Mouse (Mus musculus): Measurements from ENCODE around the gene Mfsd5. TPM values are rescaled to one million over a fixed set of nuclear protein-coding genes. Genes with fewer than 3 reads are reported as not detected.

Gene Mfsd5
- polyA plus RNA-seq, 1 experiment from 2014 or later, result 44.4 TPM

- no peaks in the 10 kb centered on the region for H3K36me3 ChIP-seq (ENCODE audit: control insufficient read depth, insufficient read depth, low read length)
- peak overlapping the region; percentile 96 for H3K4me2 ChIP-seq
- peak overlapping the region; percentile 62; the same call in 1 of the 2 replicates for H3K4me3 ChIP-seq (ENCODE audit: low read depth, low read length)
- 39% methylated on average over 14 of the region's 14 CpGs for WGBS (ENCODE audit: insufficient replicate concordance)
- no peak overlapping the region for H3K27ac ChIP-seq (ENCODE audit: low read depth, low read length)
- no peaks in the 10 kb centered on the region for H3K9me3 ChIP-seq (replicated peaks; ENCODE audit: control insufficient read depth, low read length)
- ATAC-seq (replicated peaks; ENCODE audit: insufficient number of reproducible peaks, low FRiP score, low TSS enrichment), result no peak
- no peak overlapping the region for H3K9ac ChIP-seq (ENCODE audit: low read depth, low read length)
- peaks cover 52% of the 10 kb centered on the region for H3K27me3 ChIP-seq (ENCODE audit: control insufficient read depth, insufficient read depth, low read length)
- H3K4me1 ChIP-seq (ENCODE audit: control insufficient read depth, insufficient read depth, low read length), result peaks cover 11% of the 10 kb centered on the region
Measured at GRCm38 (mm10) chr15:102255547-102256255, 23.6 kb upstream of the Mfsd5 start.

GRCm38 (mm10) chr15:102256431-102257201 lies 22.6 kb upstream of the Mfsd5 start:
- Histone ChIP-seq H3K27ac (ENCODE audit: low read depth, low read length) (peak overlapping the region; percentile 32; the same call in 1 of the 2 replicates), H3K36me3 (ENCODE audit: control insufficient read depth, insufficient read depth, low read length) (no peaks in the 10 kb centered on the region), H3K4me1 (ENCODE audit: control insufficient read depth, insufficient read depth, low read length) (peaks cover 11% of the 10 kb centered on the region), H3K9me3 (replicated peaks; ENCODE audit: control insufficient read depth, low read length) (no peaks in the 10 kb centered on the region), H3K27me3 (ENCODE audit: control insufficient read depth, insufficient read depth, low read length) (peaks cover 52% of the 10 kb centered on the region), H3K9ac (ENCODE audit: low read depth, low read length) (peak overlapping the region; percentile 64), H3K4me2 (peak overlapping the region; percentile 96), H3K4me3 (ENCODE audit: low read depth, low read length) (peak overlapping the region; percentile 62)
- no peak for ATAC-seq (replicated peaks; ENCODE audit: insufficient number of reproducible peaks, low FRiP score, low TSS enrichment)
- 7% methylated on average over 22 of the region's 22 CpGs for WGBS (ENCODE audit: insufficient replicate concordance)

DNA sequence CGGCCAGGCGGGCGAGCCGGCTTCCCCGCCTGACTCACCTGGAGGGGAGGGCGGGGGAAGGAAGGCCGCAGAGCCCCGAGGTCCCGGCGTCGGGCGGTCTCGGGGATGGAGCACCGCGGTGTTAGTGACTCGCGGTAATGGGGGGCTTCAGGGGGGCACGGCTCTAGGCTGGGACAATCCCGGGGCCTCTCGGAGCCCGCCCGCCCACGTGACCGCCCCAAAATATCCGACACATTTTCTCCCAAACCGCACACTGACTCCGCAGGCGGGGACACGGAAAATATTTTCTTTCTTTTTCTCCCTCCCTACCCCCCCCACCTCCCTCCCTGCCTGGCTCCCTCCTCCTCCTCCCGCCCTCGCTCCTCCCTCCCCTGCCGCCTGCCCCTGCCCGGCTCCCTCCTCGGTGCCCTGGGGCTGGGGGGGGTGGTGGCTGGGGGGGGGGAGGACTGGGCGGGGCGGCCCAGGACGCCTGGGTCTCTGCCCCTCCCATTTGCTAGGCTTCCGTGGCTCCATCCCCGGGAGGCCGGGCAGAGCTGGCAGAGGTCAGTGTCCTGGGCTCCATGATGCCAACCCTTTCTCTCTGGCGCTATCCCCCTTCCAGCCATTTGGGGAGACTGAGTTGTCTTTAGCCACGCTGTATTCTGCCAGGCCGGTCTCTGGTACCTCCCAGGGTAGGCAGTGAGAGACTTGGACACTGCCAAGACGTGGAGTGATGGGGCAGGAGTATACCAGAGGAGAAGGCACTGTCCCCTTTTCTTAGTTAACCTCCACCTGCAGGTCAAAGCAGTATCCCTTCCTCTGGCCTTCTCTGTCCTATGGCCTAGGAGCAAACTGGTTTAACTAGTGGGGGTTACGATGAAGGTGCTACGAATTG lies 21.8 kb upstream of the Mfsd5 start, which contains the start of gene Rarg:
Rarg (minus strand) TSS at position 316 of the 874 bp plus-strand sequence.
- Histone ChIP-seq H3K4me1 (ENCODE audit: control insufficient read depth, insufficient read depth, low read length) (peaks cover 11% of the 10 kb centered on the region), H3K36me3 (ENCODE audit: control insufficient read depth, insufficient read depth, low read length) (no peaks in the 10 kb centered on the region), H3K9me3 (replicated peaks; ENCODE audit: control insufficient read depth, low read length) (no peaks in the 10 kb centered on the region), H3K4me2 (peak within 1 kb of the TSS; percentile 96), H3K9ac (ENCODE audit: low read depth, low read length) (peak within 1 kb of the TSS; percentile 64), H3K27ac (ENCODE audit: low read depth, low read length) (peak within 1 kb of the TSS; percentile 32), H3K4me3 (ENCODE audit: low read depth, low read length) (peak within 1 kb of the TSS; percentile 62), H3K27me3 (ENCODE audit: control insufficient read depth, insufficient read depth, low read length) (peaks cover 57% of the 10 kb centered on the region)
- 0 out of 2 replicates have a peak, but pooled peaks have one; percentile 15 for ATAC-seq (replicated peaks; ENCODE audit: insufficient number of reproducible peaks, low FRiP score, low TSS enrichment)
- 1% methylated on average over 38 of the region's 46 CpGs for WGBS (ENCODE audit: insufficient replicate concordance)

DNA sequence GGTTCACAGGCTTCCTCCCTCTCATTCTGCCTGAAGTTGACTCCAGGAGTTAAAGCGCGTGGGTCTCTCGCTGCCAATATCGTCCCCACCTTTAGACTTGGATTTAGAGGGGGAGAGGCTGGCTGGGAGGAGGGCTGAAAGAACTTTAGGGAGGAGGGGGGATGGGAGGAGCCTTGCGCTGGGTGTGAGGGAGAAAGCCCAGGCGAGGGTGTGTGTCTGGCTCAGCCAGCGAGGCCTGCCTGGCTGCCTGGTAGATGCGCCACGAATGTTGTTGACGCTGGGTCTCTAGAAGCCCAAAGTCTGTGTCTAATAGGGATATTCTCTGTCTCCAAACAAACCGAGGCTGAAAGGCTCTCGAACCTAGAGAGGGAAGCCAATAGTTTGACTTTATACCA lies 21.2 kb upstream of the Mfsd5 start:
- Histone ChIP-seq H3K4me1 (ENCODE audit: control insufficient read depth, insufficient read depth, low read length) (peaks cover 11% of the 10 kb centered on the region), H3K36me3 (ENCODE audit: control insufficient read depth, insufficient read depth, low read length) (no peaks in the 10 kb centered on the region), H3K4me2 (peak overlapping the region; percentile 96), H3K9ac (ENCODE audit: low read depth, low read length) (no peak overlapping the region), H3K27me3 (ENCODE audit: control insufficient read depth, insufficient read depth, low read length) (peaks cover 59% of the 10 kb centered on the region), H3K27ac (ENCODE audit: low read depth, low read length) (no peak overlapping the region; the same call in 1 of the 2 replicates), H3K4me3 (ENCODE audit: low read depth, low read length) (no peak overlapping the region; the same call in 1 of the 2 replicates), H3K9me3 (replicated peaks; ENCODE audit: control insufficient read depth, low read length) (no peaks in the 10 kb centered on the region)
- no peak for ATAC-seq (replicated peaks; ENCODE audit: insufficient number of reproducible peaks, low FRiP score, low TSS enrichment)
- 3% methylated on average over 12 of the region's 12 CpGs for WGBS (ENCODE audit: insufficient replicate concordance)

- no peak for ATAC-seq (replicated peaks; ENCODE audit: insufficient number of reproducible peaks, low FRiP score, low TSS enrichment)
- Histone ChIP-seq H3K4me2 (peak overlapping the region; percentile 96), H3K27ac (ENCODE audit: low read depth, low read length) (no peak overlapping the region; the same call in 1 of the 2 replicates), H3K4me3 (ENCODE audit: low read depth, low read length) (no peak overlapping the region), H3K27me3 (ENCODE audit: control insufficient read depth, insufficient read depth, low read length) (peaks cover 59% of the 10 kb centered on the region), H3K9me3 (replicated peaks; ENCODE audit: control insufficient read depth, low read length) (no peaks in the 10 kb centered on the region), H3K36me3 (ENCODE audit: control insufficient read depth, insufficient read depth, low read length) (no peaks in the 10 kb centered on the region), H3K9ac (ENCODE audit: low read depth, low read length) (no peak overlapping the region), H3K4me1 (ENCODE audit: control insufficient read depth, insufficient read depth, low read length) (peaks cover 11% of the 10 kb centered on the region)
- WGBS (ENCODE audit: insufficient replicate concordance), result 10% methylated on average over 11 of the region's 11 CpGs
Measured at GRCm38 (mm10) chr15:102258581-102259253, 20.5 kb upstream of the Mfsd5 start.

GRCm38 (mm10) chr15:102262582-102262981 lies 16.7 kb upstream of the Mfsd5 start:
- no peak overlapping the region for H3K27ac ChIP-seq (ENCODE audit: low read depth, low read length)
- ATAC-seq (replicated peaks; ENCODE audit: insufficient number of reproducible peaks, low FRiP score, low TSS enrichment), result no peak
- H3K4me2 ChIP-seq, result no peak overlapping the region
- H3K36me3 ChIP-seq (ENCODE audit: control insufficient read depth, insufficient read depth, low read length), result no peaks in the 10 kb centered on the region
- H3K27me3 ChIP-seq (ENCODE audit: control insufficient read depth, insufficient read depth, low read length), result peaks cover 32% of the 10 kb centered on the region
- 39% methylated on average over 7 of the region's 7 CpGs for WGBS (ENCODE audit: insufficient replicate concordance)
- H3K4me3 ChIP-seq (ENCODE audit: low read depth, low read length), result no peak overlapping the region
- H3K9me3 ChIP-seq (replicated peaks; ENCODE audit: control insufficient read depth, low read length), result no peaks in the 10 kb centered on the region
- H3K4me1 ChIP-seq (ENCODE audit: control insufficient read depth, insufficient read depth, low read length), result peaks cover 7% of the 10 kb centered on the region
- H3K9ac ChIP-seq (ENCODE audit: low read depth, low read length), result no peak overlapping the region

- Histone ChIP-seq H3K27me3 (ENCODE audit: control insufficient read depth, insufficient read depth, low read length) (peaks cover 30% of the 10 kb centered on the region), H3K9ac (ENCODE audit: low read depth, low read length) (no peak overlapping the region), H3K36me3 (ENCODE audit: control insufficient read depth, insufficient read depth, low read length) (no peaks in the 10 kb centered on the region), H3K4me1 (ENCODE audit: control insufficient read depth, insufficient read depth, low read length) (peaks cover 7% of the 10 kb centered on the region), H3K9me3 (replicated peaks; ENCODE audit: control insufficient read depth, low read length) (no peaks in the 10 kb centered on the region), H3K4me2 (no peak overlapping the region), H3K4me3 (ENCODE audit: low read depth, low read length) (no peak overlapping the region), H3K27ac (ENCODE audit: low read depth, low read length) (no peak overlapping the region)
- no peak for ATAC-seq (replicated peaks; ENCODE audit: insufficient number of reproducible peaks, low FRiP score, low TSS enrichment)
- 70% methylated on average over 2 of the region's 2 CpGs for WGBS (ENCODE audit: insufficient replicate concordance)
Measured at GRCm38 (mm10) chr15:102263037-102263436, 16.2 kb upstream of the Mfsd5 start.

DNA sequence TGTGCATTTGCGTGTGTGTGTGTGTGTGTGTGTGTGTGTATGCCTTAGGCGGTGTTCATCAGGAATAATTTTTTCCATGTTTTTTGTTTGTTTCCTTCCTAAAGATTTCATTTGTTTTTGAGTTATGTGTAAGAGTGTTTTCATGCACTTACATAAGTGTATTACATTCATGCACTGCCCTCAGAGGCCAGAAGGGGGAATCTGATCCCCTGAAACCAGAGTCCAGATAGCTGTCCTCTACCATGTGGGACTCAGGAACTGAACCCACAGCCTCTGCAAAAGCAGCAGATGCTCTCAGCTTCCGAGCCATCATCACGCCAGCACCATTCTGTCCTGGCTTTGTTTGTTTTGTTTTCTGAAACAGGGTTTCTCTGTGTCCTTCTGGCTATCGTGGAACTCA lies 13.7 kb upstream of the Mfsd5 start:
- Histone ChIP-seq H3K9ac (ENCODE audit: low read depth, low read length) (no peak overlapping the region), H3K36me3 (ENCODE audit: control insufficient read depth, insufficient read depth, low read length) (no peaks in the 10 kb centered on the region), H3K4me2 (no peak overlapping the region), H3K4me3 (ENCODE audit: low read depth, low read length) (no peak overlapping the region), H3K4me1 (ENCODE audit: control insufficient read depth, insufficient read depth, low read length) (peaks cover 4% of the 10 kb centered on the region), H3K9me3 (replicated peaks; ENCODE audit: control insufficient read depth, low read length) (no peaks in the 10 kb centered on the region), H3K27ac (ENCODE audit: low read depth, low read length) (no peak overlapping the region), H3K27me3 (ENCODE audit: control insufficient read depth, insufficient read depth, low read length) (peaks cover 20% of the 10 kb centered on the region)
- 82% methylated on average over 5 of the region's 5 CpGs for WGBS (ENCODE audit: insufficient replicate concordance)
- ATAC-seq (replicated peaks; ENCODE audit: insufficient number of reproducible peaks, low FRiP score, low TSS enrichment), result no peak

Data from heart, embryonic 11.5 days (tissue).